Mouse (Mus musculus) Patski (cell line): ENCODE data around the gene Col2a1. TPM values are rescaled to one million over a fixed set of nuclear protein-coding genes. Genes with fewer than 3 reads are reported as not detected.

Experiments used
- ATAC-seq: fragments of 100-300 bp; one replicate; pipeline ENCODE4 v1.8.0; 2021
- CTCF ChIA-PET: fragments of 350-600 bp; sonication (Branson Sonifier 250); formaldehyde crosslinking; loops from one replicate; lab custom pipeline; 2022; ENCODE audit warnings: inconsistent platforms; lab: Charles Lee
- POLR2A ChIA-PET: fragments of 350-600 bp; sonication (Branson Sonifier 250); formaldehyde crosslinking; loops from one replicate; lab custom pipeline; 2022; ENCODE audit warnings: antibody characterized with exemption, inconsistent platforms; lab: Charles Lee
- DNase-seq: peaks from one replicate; pipeline ENCODE4 v3.0.0-alpha.2; 2011; ENCODE audit warnings: low read depth, low spot score
- H3K27me3 ChIP-seq: fragments of 371-371 bp; one replicate; pipeline ENCODE4 v1.5.1; 2021
- CTCF ChIP-seq: fragments of 100-300 bp; IDR thresholded peaks from one replicate; pipeline ENCODE4 v1.5.1; 2021
- in situ Hi-C: fragments of 300-500 bp; cut with MboI; formaldehyde crosslinking; loops from 3 replicates; pipeline ENCODE4 v1.11.1; 2018; ENCODE audit warnings: low pct_unique_long_range_greater_than_20kb, mixed read lengths
- polyA plus RNA-seq: library from polyadenylated mRNA; unstranded; gene quantifications from one replicate; pipeline ENCODE4 v1.2.3, GENCODE M21; 2021

Gene Col2a1
- polyA plus RNA-seq, 1 experiment from 2014 or later: 0.54 TPM

GRCm38 (mm10) chr15:98033233-98033748, 28.8 kb upstream of the Col2a1 start:
- TF ChIP-seq CTCF: no peak
- CTCF ChIA-PET: interaction anchor here (1.4 kb wide), 1 partner anchor 70 kb away, joined by 5 read pairs; the partner anchor contains the start of gene Tmem106c
- no peak for DNase-seq
- POLR2A ChIA-PET: interaction anchor here (0.6 kb wide), 1 partner anchor 142 kb away, joined by 3 read pairs; no protein-coding TSS in a partner anchor
- in situ Hi-C loops: no loop called here
- no peak for ATAC-seq
- H3K27me3 ChIP-seq: no peaks in the 10 kb centered on the region

- TF ChIP-seq CTCF: no peak
- ChIA-PET POLR2A (no interaction called here), CTCF (no interaction called here)
- ATAC-seq (no peak), DNase-seq (no peak)
- in situ Hi-C loops: no loop called here
- no peaks in the 10 kb centered on the region for H3K27me3 ChIP-seq
Measured at GRCm38 (mm10) chr15:98029798-98030197, 25.3 kb upstream of the Col2a1 start.

- ChIA-PET CTCF (interaction anchor here (1.1 to 1.4 kb wide), 2 partner anchors 15 to 64 kb away, joined by 4 read pairs; no protein-coding TSS in a partner anchor), POLR2A (interaction anchor here (0.7 kb wide), 1 partner anchor 12 kb away, joined by 3 read pairs; no protein-coding TSS in a partner anchor)
- no peaks in the 10 kb centered on the region for H3K27me3 ChIP-seq
- TF ChIP-seq CTCF: no peak
- ATAC-seq: peak; percentile 51
- in situ Hi-C loops: no loop called here
- DNase-seq: no peak
Measured at GRCm38 (mm10) chr15:98026967-98027904, 22.7 kb upstream of the Col2a1 start.

GRCm38 (mm10) chr15:98025611-98026010, 21.1 kb upstream of the Col2a1 start:
- ChIA-PET CTCF (interaction anchor here (1.4 kb wide), 1 partner anchor 14 kb away, joined by 4 read pairs; no protein-coding TSS in a partner anchor), POLR2A (interaction anchor here (1.1 kb wide), 1 partner anchor 119 kb away, joined by 4 read pairs; no protein-coding TSS in a partner anchor)
- in situ Hi-C loops: no loop called here
- ATAC-seq (no peak), DNase-seq (no peak)
- no peak for TF ChIP-seq CTCF
- no peaks in the 10 kb centered on the region for H3K27me3 ChIP-seq

- no peak for DNase-seq
- in situ Hi-C loops: no loop called here
- no peak for ATAC-seq
- ChIA-PET CTCF (no interaction called here), POLR2A (no interaction called here)
- no peak for TF ChIP-seq CTCF
- no peaks in the 10 kb centered on the region for H3K27me3 ChIP-seq
Measured at GRCm38 (mm10) chr15:98023137-98023536, 18.6 kb upstream of the Col2a1 start.

- H3K27me3 ChIP-seq: no peaks in the 10 kb centered on the region
- ChIA-PET CTCF (no interaction called here), POLR2A (interaction anchor here (0.6 kb wide), 1 partner anchor 249 kb away, joined by 3 read pairs; no protein-coding TSS in a partner anchor)
- no peak for TF ChIP-seq CTCF
- in situ Hi-C loops: no loop called here
- ATAC-seq (no peak), DNase-seq (no peak)
Measured at GRCm38 (mm10) chr15:98021886-98022285, 17.4 kb upstream of the Col2a1 start.

- DNase-seq (no peak), ATAC-seq (no peak)
- TF ChIP-seq CTCF: no peak
- POLR2A ChIA-PET: no interaction called here
- H3K27me3 ChIP-seq: no peaks in the 10 kb centered on the region
- in situ Hi-C loops: no loop called here
- CTCF ChIA-PET: no interaction called here
Measured at GRCm38 (mm10) chr15:98019047-98019446, 14.6 kb upstream of the Col2a1 start.

- ChIA-PET CTCF (no interaction called here), POLR2A (no interaction called here)
- no peaks in the 10 kb centered on the region for H3K27me3 ChIP-seq
- in situ Hi-C loops: no loop called here
- DNase-seq: no peak
- ATAC-seq: no peak
- TF ChIP-seq CTCF: no peak
Measured at GRCm38 (mm10) chr15:98017925-98018324, 13.4 kb upstream of the Col2a1 start.

GRCm38 (mm10) chr15:98012810-98013209, 8.3 kb upstream of the Col2a1 start:
- no peak for TF ChIP-seq CTCF
- H3K27me3 ChIP-seq: no peaks in the 10 kb centered on the region
- DNase-seq (no peak), ATAC-seq (no peak)
- in situ Hi-C loops: no loop called here
- ChIA-PET POLR2A (no interaction called here), CTCF (interaction anchor here (1.2 kb wide), 1 partner anchor 13 kb away, joined by 4 read pairs; no protein-coding TSS in a partner anchor)

- in situ Hi-C loops: no loop called here
- ATAC-seq: no peak
- H3K27me3 ChIP-seq: peaks cover 24% of the 10 kb centered on the region
Measured at GRCm38 (mm10) chr15:98005181-98005580, 686 bp upstream of the Col2a1 start.

More at GRCm38 (mm10) chr15:98005181-98005580, 686 bp upstream of the Col2a1 start:
- ChIA-PET CTCF (no interaction called here), POLR2A (no interaction called here)
- no peak for DNase-seq
- TF ChIP-seq CTCF: no peak
